Mouse (Mus musculus) embryonic facial prominence, embryonic 10.5 days (tissue): ENCODE measurements at regions not wholly inside any gene's neighbourhood (a gene's known extent, or its start where the extent isn't known, plus 50 kb on each side); places are given as distances from the start of the nearest gene placed in this dataset.

Experiments
- DNase-seq: peaks from one replicate; pipeline ENCODE4 v3.0.0-alpha.2; 2017; ENCODE audit warnings: low spot score
- H3K27ac ChIP-seq: fragments of 300-500 bp; sonication (generic); replicated peaks from 2 replicates; pipeline ENCODE4 v1.5.1; 2016; ENCODE audit warnings: mild to moderate bottlenecking
- H3K27me3 ChIP-seq: fragments of 300-500 bp; sonication (generic); replicated peaks from 2 replicates; pipeline ENCODE4 v1.6.1; 2016; ENCODE audit warnings: low read depth, mild to moderate bottlenecking; ENCODE audit not compliant: poor library complexity, severe bottlenecking
- H3K36me3 ChIP-seq: fragments of 300-500 bp; sonication (generic); replicated peaks from 2 replicates; pipeline ENCODE4 v1.6.1; 2016; ENCODE audit warnings: mild to moderate bottlenecking, moderate library complexity
- H3K4me1 ChIP-seq: fragments of 300-500 bp; sonication (generic); 2 replicates; pipeline ENCODE4 v1.6.1; 2016
- H3K4me3 ChIP-seq: fragments of 300-500 bp; sonication (generic); 2 replicates; pipeline ENCODE4 v1.5.1; 2016; ENCODE audit warnings: mild to moderate bottlenecking, moderate library complexity
- H3K9me3 ChIP-seq: fragments of 300-500 bp; sonication (generic); 2 replicates; pipeline ENCODE4 v1.6.1; 2016; ENCODE audit warnings: mild to moderate bottlenecking
- WGBS: fragments of 180-500 bp; shearing (Covaris S2); methylation state at CpG from one replicate; pipeline ENCODE4 v1.1.7; 2016; 5-methylcytosine and 5-hydroxymethylcytosine counted together

DNA sequence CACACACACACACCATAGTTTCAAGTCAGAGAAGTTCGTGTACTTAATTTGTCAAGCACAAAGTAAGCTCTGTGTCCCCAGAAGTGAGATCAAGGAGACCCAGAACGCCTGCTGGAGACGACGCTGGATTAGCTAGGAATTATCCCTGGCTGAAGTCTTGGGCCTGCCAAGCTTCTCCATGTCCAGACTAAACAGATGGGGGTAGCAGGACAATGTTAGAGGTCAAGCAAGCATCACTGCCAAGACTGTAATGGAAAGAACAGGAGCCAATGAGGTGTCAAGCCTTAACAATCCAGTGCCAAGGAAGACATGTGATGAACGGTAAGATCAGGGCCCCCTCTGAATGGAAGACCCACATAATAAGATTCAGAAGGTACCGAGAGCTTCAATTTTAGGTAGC is 62.2 kb upstream of the Ppm1h start:
- Histone ChIP-seq H3K4me3 (no peak overlapping the region), H3K4me1 (peaks cover 31% of the 10 kb centered on the region), H3K9me3 (no peaks in the 10 kb centered on the region), H3K27ac (no peak overlapping the region), H3K36me3 (no peaks in the 10 kb centered on the region), H3K27me3 (no peaks in the 10 kb centered on the region)
- 81% methylated on average over 6 of the region's 6 CpGs for WGBS
- DNase-seq: no peak

DNA sequence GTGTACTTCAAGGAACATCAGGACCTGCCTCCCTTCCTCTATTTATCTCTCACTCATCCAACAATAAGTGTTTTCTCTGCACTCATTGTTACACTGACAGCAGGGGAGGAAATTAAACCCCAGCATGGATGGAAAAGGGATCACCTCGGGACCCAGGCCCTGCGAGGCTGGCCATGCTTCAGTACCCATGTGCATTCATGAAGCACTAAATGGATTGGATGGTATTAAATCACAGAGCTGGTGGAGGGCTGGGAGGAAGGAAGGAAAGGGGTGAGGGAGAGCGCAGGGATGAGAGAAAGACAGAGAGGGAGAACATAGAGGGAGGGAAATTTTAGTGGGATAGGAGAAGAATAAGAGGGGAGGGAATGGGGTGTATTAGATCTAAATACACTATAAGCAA is 59.7 kb upstream of the Ppm1h start:
- no peak overlapping the region for H3K4me3 ChIP-seq
- peaks cover 23% of the 10 kb centered on the region for H3K4me1 ChIP-seq
- DNase-seq: no peak
- WGBS: 43% methylated on average over 3 of the region's 3 CpGs
- H3K27ac ChIP-seq: no peak overlapping the region
- H3K36me3 ChIP-seq: no peaks in the 10 kb centered on the region
- no peaks in the 10 kb centered on the region for H3K27me3 ChIP-seq
- H3K9me3 ChIP-seq: no peaks in the 10 kb centered on the region

DNA sequence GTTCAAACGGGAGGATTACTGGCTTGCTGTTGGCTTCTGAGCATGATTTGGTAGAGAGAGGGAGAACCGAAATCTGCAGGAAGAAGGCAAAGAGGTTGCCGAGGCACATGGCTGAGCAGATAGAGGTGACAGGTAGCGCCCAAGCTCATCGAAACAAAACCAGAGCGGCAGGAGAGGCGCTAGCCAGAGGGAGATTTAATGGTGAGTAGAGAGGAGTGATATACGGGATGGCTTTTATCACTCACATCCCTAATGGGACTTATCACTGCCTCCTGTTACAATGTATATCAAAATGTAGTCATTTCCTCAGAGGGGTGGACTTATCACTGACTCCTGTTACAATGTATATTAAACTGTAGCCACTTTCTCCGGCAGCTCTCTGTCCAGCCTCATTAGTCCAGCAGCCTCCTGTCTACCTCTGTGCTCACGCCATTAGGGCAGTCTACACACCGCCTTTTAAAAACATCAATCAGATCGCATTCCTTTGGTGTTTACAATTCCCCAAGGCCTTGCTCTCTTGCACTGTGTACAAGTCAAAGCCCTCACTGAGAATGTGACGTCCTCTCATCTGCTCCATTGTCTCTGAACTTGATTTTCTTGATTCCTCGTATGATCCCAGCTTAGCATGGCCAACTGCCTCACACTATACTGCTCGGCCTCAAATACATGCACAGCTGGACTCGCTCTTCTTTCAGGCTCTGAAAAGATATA is 59.0 kb upstream of the Ppm1h start:
- H3K36me3 ChIP-seq: no peaks in the 10 kb centered on the region
- no peak for DNase-seq
- H3K4me3 ChIP-seq: no peak overlapping the region
- no peaks in the 10 kb centered on the region for H3K27me3 ChIP-seq
- no peak overlapping the region for H3K27ac ChIP-seq
- peaks cover 16% of the 10 kb centered on the region; the same call in 1 of the 2 replicates for H3K4me1 ChIP-seq
- 60% methylated on average over 16 of the region's 16 CpGs for WGBS
- H3K9me3 ChIP-seq: no peaks in the 10 kb centered on the region
